Mouse (Mus musculus): ENCODE results near the gene Gm11027. TPM values are rescaled to one million over a fixed set of nuclear protein-coding genes. Genes with fewer than 3 reads are reported as not detected.
A peak's percentile ranks its signal among the peaks of the same experiment; 100 is the strongest.

Gene Gm11027
- polyA plus RNA-seq, 1 experiment: not detected

GRCm38 (mm10) chr12:116279181-116279580, 4.0 kb downstream of the Gm11027 start:
- Histone ChIP-seq H3K4me2 (ENCODE audit: low read depth) (peak overlapping the region; percentile 82), H3ac (ENCODE audit: control insufficient read depth, insufficient read length) (no peak overlapping the region), H3K4me3 (no peak overlapping the region), H3K27me3 (ENCODE audit: control insufficient read depth, insufficient read depth, insufficient read length) (no peaks in the 10 kb centered on the region), H3K79me2 (ENCODE audit: control insufficient read depth, insufficient read depth) (peaks cover 28% of the 10 kb centered on the region), H3K36me3 (ENCODE audit: control insufficient read depth, insufficient read depth) (no peaks in the 10 kb centered on the region)
- no peak for TF ChIP-seq CEBPB (IDR thresholded peaks at IDR 0.05; ENCODE audit: insufficient read depth, poor library complexity, severe bottlenecking)
- no peak for TF ChIP-seq USF1 (IDR thresholded peaks at IDR 0.05; ENCODE audit: low read depth)
- TF ChIP-seq TCF3 (IDR thresholded peaks at IDR 0.05; ENCODE audit: insufficient read length, low read depth): no peak

DNA sequence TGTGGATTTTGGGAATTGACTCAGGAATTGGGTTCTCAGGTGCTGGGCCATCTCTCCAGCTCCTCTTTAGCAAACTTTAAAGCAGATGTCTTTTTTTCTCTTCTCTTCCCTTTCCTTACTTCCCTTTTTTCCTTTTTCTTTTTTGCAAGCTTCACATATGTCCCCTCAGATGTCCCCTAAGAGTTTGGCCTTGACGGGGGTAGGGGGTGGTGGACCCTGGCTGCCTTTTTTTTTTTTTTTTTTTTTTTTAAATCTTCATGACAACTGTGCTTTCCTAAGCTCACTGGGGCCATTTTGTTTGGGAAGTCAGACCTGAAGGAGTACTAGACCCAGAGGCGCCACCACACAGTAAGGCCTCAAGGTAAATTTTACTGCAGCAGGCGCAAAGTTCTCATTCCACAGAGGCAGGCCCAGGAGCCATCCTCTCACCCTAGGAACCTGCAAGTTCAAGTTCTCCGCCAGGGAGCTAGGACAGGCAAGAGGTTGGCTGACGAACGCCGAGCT, 5.0 kb downstream of the Gm11027 start:
- Histone ChIP-seq H3ac (ENCODE audit: control insufficient read depth, insufficient read length) (peak overlapping the region; percentile 61), H3K79me2 (ENCODE audit: control insufficient read depth, insufficient read depth) (peaks cover 39% of the 10 kb centered on the region), H3K36me3 (ENCODE audit: control insufficient read depth, insufficient read depth) (no peaks in the 10 kb centered on the region), H3K27me3 (ENCODE audit: control insufficient read depth, insufficient read depth, insufficient read length) (no peaks in the 10 kb centered on the region), H3K4me2 (ENCODE audit: low read depth) (peak overlapping the region; percentile 82), H3K4me3 (peak overlapping the region; percentile 93)
- TF ChIP-seq CEBPB (IDR thresholded peaks at IDR 0.05; ENCODE audit: insufficient read depth, poor library complexity, severe bottlenecking): no peak
- TF ChIP-seq POLR2AphosphoS2 (IDR thresholded peaks at IDR 0.05; ENCODE audit: insufficient read length, low read depth): no peak

DNA sequence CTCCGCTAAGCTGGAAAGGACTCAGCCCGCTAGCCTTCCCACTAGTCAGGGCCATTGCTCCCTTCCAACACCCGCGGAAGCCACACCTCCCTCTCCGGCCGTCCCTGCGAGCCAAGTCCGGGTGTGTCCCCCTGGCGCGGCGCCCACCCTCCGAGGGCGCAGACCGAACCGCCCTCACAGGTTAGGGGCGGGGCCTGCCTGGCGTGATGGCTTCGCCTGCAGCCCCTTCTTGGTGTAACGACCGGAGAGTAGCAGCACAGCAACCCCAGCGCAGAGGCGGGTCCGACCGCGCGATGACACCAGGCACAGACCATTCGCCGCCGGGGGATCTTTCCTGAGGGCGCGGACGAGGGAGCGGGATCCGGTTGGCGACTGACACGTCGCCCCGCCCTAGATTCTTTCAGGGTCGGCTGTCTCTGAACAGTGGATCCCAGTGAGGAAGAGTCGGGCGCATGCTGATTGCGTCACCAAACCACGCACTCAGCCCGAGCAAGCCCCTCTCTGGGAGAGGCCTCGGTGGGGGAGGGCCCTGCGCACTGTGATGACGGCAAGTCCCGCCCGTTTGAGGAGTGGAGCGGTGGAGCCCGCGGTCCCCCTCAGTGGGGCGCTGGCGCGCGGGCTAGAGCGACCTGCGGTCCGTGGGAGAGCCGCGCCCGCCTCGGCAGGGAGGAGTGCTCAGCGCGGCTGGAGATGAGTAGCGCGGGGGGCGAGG, 5.6 kb downstream of the Gm11027 start, which contains the start of gene Esyt2:
Gene Esyt2, plus strand, starts transcription at position 544 of the 712 bp plus-strand sequence.
- H3K27me3 ChIP-seq (ENCODE audit: control insufficient read depth, insufficient read depth, insufficient read length): no peaks in the 10 kb centered on the region
- H3K79me2 ChIP-seq (ENCODE audit: control insufficient read depth, insufficient read depth): peaks cover 45% of the 10 kb centered on the region
- peak within 1 kb of the TSS; percentile 93 for H3K4me3 ChIP-seq
- H3K4me2 ChIP-seq (ENCODE audit: low read depth): peak within 1 kb of the TSS; percentile 82
- TF ChIP-seq MYOG (IDR thresholded peaks at IDR 0.05; ENCODE audit: control insufficient read depth in 1 of 3, insufficient read depth in 1 of 3, insufficient read length in 2 of 3, low read depth in 2 of 3) (peak in 1 of 3 experiments; percentile 36), TCF12 (IDR thresholded peaks at IDR 0.05; ENCODE audit: insufficient read depth, poor library complexity, severe bottlenecking) (no peak), MYOD1 (IDR thresholded peaks at IDR 0.05; ENCODE audit: control insufficient read depth in 1 of 3, insufficient read length in 2 of 3, low read depth in 2 of 3) (peak in 1 of 3 experiments; percentile 19), POLR2AphosphoS2 (IDR thresholded peaks at IDR 0.05; ENCODE audit: insufficient read length, low read depth) (peak; percentile 86), SRF (IDR thresholded peaks at IDR 0.05; ENCODE audit: control insufficient read depth, insufficient read length, low read depth) (peak; percentile 76), TCF3 (IDR thresholded peaks at IDR 0.05; ENCODE audit: insufficient read length, low read depth) (no peak), E2F4 (IDR thresholded peaks at IDR 0.05; ENCODE audit: insufficient read depth) (peak; percentile 34), CEBPB (IDR thresholded peaks at IDR 0.05; ENCODE audit: insufficient read depth, poor library complexity, severe bottlenecking) (peak; percentile 70), POLR2A (IDR thresholded peaks at IDR 0.05; ENCODE audit: insufficient read length, low read depth) (peak; percentile 85), MAX (IDR thresholded peaks at IDR 0.05; ENCODE audit: low read depth) (no peak), USF1 (IDR thresholded peaks at IDR 0.05; ENCODE audit: low read depth) (no peak), REST (IDR thresholded peaks at IDR 0.05; ENCODE audit: insufficient read depth, insufficient read length) (no peak)
- H3ac ChIP-seq (ENCODE audit: control insufficient read depth, insufficient read length): peak within 1 kb of the TSS; percentile 61
- H3K36me3 ChIP-seq (ENCODE audit: control insufficient read depth, insufficient read depth): no peaks in the 10 kb centered on the region

- Histone ChIP-seq H3K27me3 (ENCODE audit: control insufficient read depth, insufficient read depth, insufficient read length) (no peaks in the 10 kb centered on the region), H3K79me2 (ENCODE audit: control insufficient read depth, insufficient read depth) (peaks cover 53% of the 10 kb centered on the region), H3K4me2 (ENCODE audit: low read depth) (peak overlapping the region; percentile 72), H3K4me3 (peak overlapping the region; percentile 93), H3ac (ENCODE audit: control insufficient read depth, insufficient read length) (peak overlapping the region; percentile 61), H3K36me3 (ENCODE audit: control insufficient read depth, insufficient read depth) (peaks cover under 1% of the 10 kb centered on the region)
- TF ChIP-seq MYOG (IDR thresholded peaks at IDR 0.05; ENCODE audit: control insufficient read depth in 1 of 3, insufficient read depth in 1 of 3, insufficient read length in 2 of 3, low read depth in 2 of 3): peak in 1 of 3 experiments; percentile 11
- peak in 1 of 3 experiments; percentile 36 for TF ChIP-seq MYOD1 (IDR thresholded peaks at IDR 0.05; ENCODE audit: control insufficient read depth in 1 of 3, insufficient read length in 2 of 3, low read depth in 2 of 3)
- peak; percentile 8 for TF ChIP-seq POLR2AphosphoS2 (IDR thresholded peaks at IDR 0.05; ENCODE audit: insufficient read length, low read depth)
- no peak for TF ChIP-seq TCF12 (IDR thresholded peaks at IDR 0.05; ENCODE audit: insufficient read depth, poor library complexity, severe bottlenecking)
Measured at GRCm38 (mm10) chr12:116281427-116282281, 6.5 kb downstream of the Gm11027 start.

DNA sequence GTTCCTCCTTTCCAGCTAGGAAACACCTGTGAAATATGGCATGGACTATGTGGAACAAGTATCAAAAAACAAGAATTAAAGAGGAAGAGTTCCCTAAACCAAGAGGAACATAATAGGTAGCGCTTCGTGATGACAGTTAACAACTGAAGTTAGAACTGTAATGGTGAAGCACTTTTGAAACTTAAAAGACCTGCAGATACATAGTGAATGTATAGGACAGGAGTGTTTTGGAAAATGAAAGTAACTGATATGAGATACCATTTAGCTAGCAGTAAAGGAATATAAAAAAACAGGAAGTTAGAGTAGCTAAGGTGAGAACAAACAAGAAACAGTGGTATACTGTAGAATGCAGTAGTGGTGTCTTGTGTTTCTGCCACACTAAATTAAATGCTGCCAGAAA, 7.7 kb downstream of the Gm11027 start:
- H3K4me2 ChIP-seq (ENCODE audit: low read depth): peak overlapping the region; percentile 72
- no peak overlapping the region for H3ac ChIP-seq (ENCODE audit: control insufficient read depth, insufficient read length)
- peaks cover 2% of the 10 kb centered on the region for H3K36me3 ChIP-seq (ENCODE audit: control insufficient read depth, insufficient read depth)
- no peaks in the 10 kb centered on the region for H3K27me3 ChIP-seq (ENCODE audit: control insufficient read depth, insufficient read depth, insufficient read length)
- peaks cover 65% of the 10 kb centered on the region for H3K79me2 ChIP-seq (ENCODE audit: control insufficient read depth, insufficient read depth)
- TF ChIP-seq POLR2A (IDR thresholded peaks at IDR 0.05; ENCODE audit: insufficient read length, low read depth): no peak
- no peak for TF ChIP-seq MYOD1 (IDR thresholded peaks at IDR 0.05; ENCODE audit: control insufficient read depth in 1 of 3, insufficient read length in 2 of 3, low read depth in 2 of 3)
- TF ChIP-seq MAX (IDR thresholded peaks at IDR 0.05; ENCODE audit: low read depth): no peak
- no peak for TF ChIP-seq TCF3 (IDR thresholded peaks at IDR 0.05; ENCODE audit: insufficient read length, low read depth)
- no peak for TF ChIP-seq USF1 (IDR thresholded peaks at IDR 0.05; ENCODE audit: low read depth)
- TF ChIP-seq E2F4 (IDR thresholded peaks at IDR 0.05; ENCODE audit: insufficient read depth): no peak
- H3K4me3 ChIP-seq: peak overlapping the region; percentile 93

Data from myocyte (in vitro differentiated cells).